Mouse (Mus musculus): ENCODE measurements at regions not wholly inside any gene's neighbourhood (a gene's known extent, or its start where the extent isn't known, plus 50 kb on each side); places are given as distances from the start of the nearest gene placed in this dataset.

DNA sequence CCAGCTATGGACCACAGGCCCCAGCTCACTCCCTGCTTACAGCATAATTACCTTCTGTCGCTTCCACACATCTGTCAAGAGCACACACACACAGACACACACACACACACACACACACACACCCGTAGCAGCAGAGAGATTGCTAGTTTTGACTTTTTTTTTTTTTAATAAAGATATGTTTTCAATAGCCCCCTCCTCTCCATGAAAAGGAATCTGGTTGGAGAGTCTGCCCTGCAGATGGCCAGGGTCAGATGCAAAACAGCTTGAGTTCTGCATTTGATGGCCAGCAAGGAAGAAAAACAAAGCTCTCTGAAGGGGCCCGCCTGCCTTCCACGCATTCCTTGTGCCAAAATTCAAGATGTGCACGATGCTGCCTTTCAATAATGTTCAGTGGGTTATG is 99.8 kb upstream of the Castor2 start:
- no peak for ATAC-seq (ENCODE audit: low read depth)
- WGBS = 6% methylated on average over 5 of the region's 5 CpGs
- H3K27ac ChIP-seq (replicated peaks) = no peak overlapping the region
- H3K27me3 ChIP-seq = 0 out of 2 replicates have a peak, but pooled peaks cover 4% of the 10 kb centered on the region
- H3K4me1 ChIP-seq (replicated peaks) = peaks cover 15% of the 10 kb centered on the region
- H3K4me2 ChIP-seq = no peak overlapping the region
- no peaks in the 10 kb centered on the region for H3K36me3 ChIP-seq
- no peaks in the 10 kb centered on the region for H3K9me3 ChIP-seq
- no peak overlapping the region for H3K4me3 ChIP-seq
- no peak overlapping the region for H3K9ac ChIP-seq

DNA sequence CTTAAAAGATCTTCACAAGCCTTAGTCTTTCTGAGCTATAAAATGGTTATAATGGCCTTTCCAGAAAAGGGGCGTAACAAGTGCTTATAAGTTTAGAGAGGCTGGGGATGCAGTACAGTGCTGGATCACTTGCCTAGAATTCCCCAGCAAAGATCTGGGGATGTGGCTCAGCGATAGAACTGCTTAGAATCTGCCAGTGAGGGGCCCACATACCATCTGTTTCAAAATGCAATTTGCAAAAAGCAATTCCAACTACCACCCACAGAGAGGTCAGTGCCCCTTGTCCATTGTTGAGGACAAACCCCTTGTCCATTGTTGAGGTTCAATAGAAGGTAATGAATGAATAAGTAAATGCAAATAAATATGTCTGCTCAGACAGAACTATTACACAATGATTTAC is 107.5 kb upstream of the Castor2 start:
- Histone ChIP-seq H3K9me3 (no peaks in the 10 kb centered on the region), H3K36me3 (no peaks in the 10 kb centered on the region), H3K4me2 (no peak overlapping the region), H3K27me3 (no peaks in the 10 kb centered on the region; the same call in 1 of the 2 replicates), H3K9ac (no peak overlapping the region), H3K4me3 (no peak overlapping the region), H3K27ac (replicated peaks) (no peak overlapping the region), H3K4me1 (replicated peaks) (peaks cover 8% of the 10 kb centered on the region; the same call in 1 of the 2 replicates)
- WGBS = 30% methylated on average over 2 of the region's 2 CpGs
- no peak for ATAC-seq (ENCODE audit: low read depth)

DNA sequence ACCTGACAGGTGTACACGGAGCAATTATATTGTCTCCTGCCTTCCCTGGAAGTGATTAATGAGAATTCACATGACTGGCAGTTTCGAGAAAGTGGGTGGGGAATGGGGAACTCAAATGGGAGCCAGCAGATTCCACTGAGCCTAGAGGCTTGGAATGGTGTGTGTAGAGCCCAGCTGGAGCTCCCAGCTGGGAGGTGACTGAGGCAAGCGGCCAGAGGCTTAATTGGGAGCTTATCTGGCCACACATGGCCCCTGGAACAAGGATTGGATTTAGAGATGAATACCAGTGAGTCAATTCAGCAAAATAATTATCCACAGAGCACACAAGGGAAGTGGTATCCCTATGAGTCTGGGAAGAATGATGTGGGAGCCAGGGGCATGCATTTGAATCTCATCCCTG is 108.0 kb upstream of the Castor2 start:
- Histone ChIP-seq H3K27ac (replicated peaks) (no peak overlapping the region), H3K9me3 (no peaks in the 10 kb centered on the region), H3K36me3 (no peaks in the 10 kb centered on the region), H3K4me1 (replicated peaks) (peaks cover 8% of the 10 kb centered on the region; the same call in 1 of the 2 replicates), H3K4me3 (no peak overlapping the region), H3K27me3 (no peaks in the 10 kb centered on the region; the same call in 1 of the 2 replicates), H3K9ac (no peak overlapping the region), H3K4me2 (no peak overlapping the region)
- WGBS = 18% methylated on average over 3 of the region's 3 CpGs
- ATAC-seq (ENCODE audit: low read depth) = no peak

DNA sequence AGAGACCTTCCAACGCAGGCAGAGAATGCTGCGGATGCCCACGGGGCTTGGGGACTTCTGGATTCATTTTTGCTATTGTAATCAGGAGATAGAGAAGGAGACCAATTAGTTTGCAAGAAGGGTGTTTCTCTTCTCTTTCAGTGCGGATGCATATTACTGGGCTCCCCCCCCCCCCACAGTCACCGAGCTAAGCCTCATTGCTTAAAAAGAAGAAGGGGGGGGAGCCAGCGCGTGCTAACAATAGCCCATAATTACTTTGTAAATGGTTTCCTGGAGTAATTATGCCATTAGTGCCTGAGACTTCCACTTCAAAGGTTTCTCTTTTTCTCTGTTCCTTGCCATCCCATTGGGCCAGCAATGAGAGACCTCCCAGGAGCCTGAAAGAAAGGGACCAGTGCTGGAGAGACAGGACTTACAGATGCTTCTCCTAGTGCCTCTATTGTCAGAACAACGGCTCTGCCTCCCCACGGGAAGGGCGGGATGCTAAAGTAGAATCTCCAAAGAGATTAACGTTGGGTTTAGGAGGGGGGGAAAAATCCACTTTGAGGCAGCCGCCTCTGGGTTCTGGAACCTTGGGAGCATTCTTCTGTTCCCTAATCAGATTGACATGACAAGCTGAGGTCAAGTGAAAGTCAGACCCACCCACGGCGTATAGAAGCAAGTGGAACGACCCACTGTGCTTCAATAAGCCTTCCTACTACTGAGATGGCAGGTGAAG is 116.1 kb upstream of the Castor2 start:
- Histone ChIP-seq H3K9ac (no peak overlapping the region), H3K4me1 (replicated peaks) (peaks cover 20% of the 10 kb centered on the region), H3K27me3 (peaks cover 11% of the 10 kb centered on the region), H3K27ac (replicated peaks) (peak overlapping the region; percentile 43), H3K4me2 (peak overlapping the region; percentile 32), H3K36me3 (no peaks in the 10 kb centered on the region), H3K9me3 (no peaks in the 10 kb centered on the region), H3K4me3 (no peak overlapping the region)
- under 1% methylated on average over 14 of the region's 15 CpGs for WGBS
- 0 out of 2 replicates have a peak, but pooled peaks have one; percentile 56 for ATAC-seq (ENCODE audit: low read depth)

DNA sequence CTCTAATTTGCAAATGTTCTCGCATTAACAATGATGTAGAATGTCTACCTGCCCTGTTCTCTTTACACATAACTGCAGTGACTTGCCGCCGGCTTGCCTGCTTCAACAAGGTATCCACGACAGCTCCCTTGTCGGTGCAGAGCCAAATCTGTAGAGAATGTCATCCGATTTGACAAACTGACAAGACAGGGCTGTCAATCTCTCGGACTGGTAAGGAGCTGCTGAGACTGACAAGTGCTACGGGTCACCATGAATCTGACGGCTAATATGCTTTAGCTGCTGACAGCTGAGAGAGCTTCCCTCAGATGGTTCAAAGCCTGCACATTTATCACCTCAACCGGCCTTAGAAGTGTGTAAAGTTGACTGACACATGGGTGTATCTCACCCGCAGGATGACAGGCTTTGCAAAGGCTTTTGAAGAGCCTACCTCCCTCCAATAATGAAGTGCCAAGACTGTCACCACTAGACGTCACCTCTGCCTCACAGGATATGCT is 129.0 kb upstream of the Castor2 start:
- Histone ChIP-seq H3K9ac (no peak overlapping the region), H3K4me2 (no peak overlapping the region)
- 78% methylated on average over 12 of the region's 12 CpGs for WGBS

DNA sequence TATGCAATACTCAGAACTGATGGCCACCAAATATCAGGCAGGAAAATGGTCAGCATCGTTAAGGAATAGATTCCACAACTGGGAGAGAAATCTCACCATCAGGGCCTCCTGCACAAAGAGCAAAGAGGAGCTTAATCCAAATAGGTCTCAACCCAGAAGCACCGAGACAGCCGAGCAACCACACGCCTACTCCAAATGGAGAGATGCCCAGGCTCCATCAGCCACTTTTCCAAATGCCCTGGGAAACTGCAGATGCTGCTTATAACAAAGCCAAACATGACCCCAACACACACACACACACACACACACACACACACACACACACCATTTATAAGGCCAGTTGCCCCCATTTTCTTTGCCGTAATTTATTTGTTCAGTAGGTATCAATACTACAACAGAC is 136.2 kb upstream of the Castor2 start:
- H3K4me1 ChIP-seq (replicated peaks) = no peaks in the 10 kb centered on the region
- no peak overlapping the region for H3K9ac ChIP-seq
- no peaks in the 10 kb centered on the region for H3K27me3 ChIP-seq
- H3K36me3 ChIP-seq = 0 out of 2 replicates have a peak, but pooled peaks cover 7% of the 10 kb centered on the region
- H3K4me2 ChIP-seq = no peak overlapping the region
- peaks cover 8% of the 10 kb centered on the region for H3K9me3 ChIP-seq
- H3K4me3 ChIP-seq = no peak overlapping the region
- H3K27ac ChIP-seq (replicated peaks) = no peak overlapping the region
- 84% methylated on average over 5 of the region's 5 CpGs for WGBS
- no peak for ATAC-seq (ENCODE audit: low read depth)

More for the DNA sequence above, 129.0 kb upstream of the Castor2 start:
- no peaks in the 10 kb centered on the region for H3K27me3 ChIP-seq
- H3K4me1 ChIP-seq (replicated peaks) = no peaks in the 10 kb centered on the region
- peaks cover 7% of the 10 kb centered on the region for H3K9me3 ChIP-seq
- no peak overlapping the region for H3K27ac ChIP-seq (replicated peaks)
- H3K4me3 ChIP-seq = no peak overlapping the region
- 0 out of 2 replicates have a peak, but pooled peaks cover 7% of the 10 kb centered on the region for H3K36me3 ChIP-seq
- no peak for ATAC-seq (ENCODE audit: low read depth)

DNA sequence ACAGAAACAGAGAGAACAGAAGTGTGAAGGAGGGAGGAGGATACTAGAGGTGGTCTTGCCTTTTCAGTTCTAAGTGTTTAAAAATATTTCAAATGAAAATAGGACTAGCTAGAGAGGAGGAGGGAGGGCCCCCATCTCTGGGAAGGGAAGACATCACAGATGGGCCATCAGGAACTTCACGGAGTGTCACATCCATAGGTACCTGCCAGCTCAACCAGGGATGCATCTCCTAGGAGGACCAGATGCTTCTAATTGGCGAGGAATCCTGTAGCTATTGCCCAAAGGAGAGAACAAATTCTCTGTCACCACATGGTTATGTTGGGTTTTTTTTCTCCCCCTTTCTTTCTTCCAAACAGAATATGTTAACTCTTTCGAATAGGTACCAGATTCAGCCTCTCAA is 158.7 kb upstream of the Castor2 start:
- 81% methylated on average over 3 of the region's 3 CpGs for WGBS
- no peaks in the 10 kb centered on the region for H3K9me3 ChIP-seq
- H3K4me3 ChIP-seq = no peak overlapping the region
- H3K4me1 ChIP-seq (replicated peaks) = peaks cover 11% of the 10 kb centered on the region; the same call in 1 of the 2 replicates
- no peaks in the 10 kb centered on the region for H3K36me3 ChIP-seq
- H3K27me3 ChIP-seq = no peaks in the 10 kb centered on the region
- H3K4me2 ChIP-seq = no peak overlapping the region
- H3K27ac ChIP-seq (replicated peaks) = no peak overlapping the region
- H3K9ac ChIP-seq = no peak overlapping the region
- no peak for ATAC-seq (ENCODE audit: low read depth)

DNA sequence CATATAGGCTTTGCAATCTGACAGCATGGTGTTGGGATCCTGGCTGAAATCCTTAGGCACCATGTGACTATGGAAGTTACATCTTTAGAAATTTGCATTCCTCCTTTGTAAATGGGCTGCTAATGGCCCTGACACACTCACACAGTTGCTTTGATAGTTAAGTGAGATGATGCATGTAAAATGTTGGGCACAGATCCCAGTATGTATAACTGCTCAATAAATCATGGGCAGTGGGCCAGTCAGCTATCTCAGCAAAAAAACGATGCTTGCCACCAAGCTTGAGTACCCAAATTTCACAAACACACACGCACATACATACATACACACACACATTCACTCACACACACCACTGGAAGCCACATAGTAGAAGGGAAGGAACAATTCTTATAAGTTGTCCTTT is 159.5 kb upstream of the Castor2 start:
- ATAC-seq (ENCODE audit: low read depth) = no peak
- Histone ChIP-seq H3K36me3 (no peaks in the 10 kb centered on the region), H3K9me3 (no peaks in the 10 kb centered on the region), H3K4me3 (no peak overlapping the region), H3K9ac (no peak overlapping the region), H3K27ac (replicated peaks) (no peak overlapping the region), H3K27me3 (no peaks in the 10 kb centered on the region), H3K4me1 (replicated peaks) (peaks cover 11% of the 10 kb centered on the region; the same call in 1 of the 2 replicates), H3K4me2 (no peak overlapping the region)
- 59% methylated on average over 2 of the region's 2 CpGs for WGBS

DNA sequence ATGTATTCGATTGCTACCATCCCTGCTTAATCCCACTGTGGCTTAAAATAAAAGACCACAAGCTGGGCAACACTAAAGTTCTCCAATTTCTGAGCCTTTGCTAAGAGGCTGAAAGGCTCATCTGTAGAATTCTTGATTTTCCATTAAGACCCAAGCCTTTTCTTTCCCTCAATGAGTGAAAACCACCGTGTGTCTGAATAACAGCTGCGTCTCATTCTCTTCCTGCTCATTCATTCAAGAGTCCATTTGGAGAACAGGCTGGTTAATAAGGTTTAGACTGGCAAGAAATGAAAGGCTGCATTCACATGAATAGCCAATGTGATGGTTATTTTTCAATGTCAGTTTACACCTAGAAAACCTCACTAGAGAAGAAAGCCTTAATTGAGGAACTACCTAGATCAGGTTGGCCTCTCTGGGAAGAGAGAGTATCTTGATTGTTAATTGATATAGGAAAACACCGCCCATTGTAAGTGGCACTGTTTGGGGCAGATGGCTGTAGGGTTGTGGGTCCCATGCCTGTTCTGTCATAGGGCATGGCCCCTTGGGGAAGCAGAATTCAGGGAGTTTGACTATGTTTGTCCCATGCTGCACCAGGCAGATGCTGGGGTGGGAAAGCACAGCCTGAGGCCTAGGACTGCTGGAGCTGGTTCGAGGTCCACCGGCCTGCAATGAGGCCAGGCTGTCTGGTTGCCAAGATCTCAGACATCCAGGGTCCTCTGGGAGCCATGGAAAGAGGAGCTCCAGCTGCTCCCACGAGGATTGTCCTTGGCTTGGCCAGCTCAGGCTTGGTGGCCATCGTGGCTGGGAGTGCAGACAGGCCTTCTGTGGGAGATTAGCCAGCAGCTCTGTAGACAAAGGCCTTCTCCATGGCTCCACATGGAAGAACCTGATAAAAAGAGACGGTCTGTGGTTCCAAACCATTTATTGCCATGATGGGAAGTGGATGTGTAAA is 161.3 kb upstream of the Castor2 start:
- no peak overlapping the region for H3K4me2 ChIP-seq
- H3K4me1 ChIP-seq (replicated peaks) = peaks cover 11% of the 10 kb centered on the region; the same call in 1 of the 2 replicates
- 51% methylated on average over 9 of the region's 9 CpGs for WGBS
- no peak for ATAC-seq (ENCODE audit: low read depth)
- H3K27ac ChIP-seq (replicated peaks) = no peak overlapping the region; the same call in 1 of the 2 replicates
- H3K9ac ChIP-seq = no peak overlapping the region
- no peaks in the 10 kb centered on the region for H3K9me3 ChIP-seq
- no peaks in the 10 kb centered on the region for H3K27me3 ChIP-seq
- no peaks in the 10 kb centered on the region for H3K36me3 ChIP-seq
- no peak overlapping the region for H3K4me3 ChIP-seq

DNA sequence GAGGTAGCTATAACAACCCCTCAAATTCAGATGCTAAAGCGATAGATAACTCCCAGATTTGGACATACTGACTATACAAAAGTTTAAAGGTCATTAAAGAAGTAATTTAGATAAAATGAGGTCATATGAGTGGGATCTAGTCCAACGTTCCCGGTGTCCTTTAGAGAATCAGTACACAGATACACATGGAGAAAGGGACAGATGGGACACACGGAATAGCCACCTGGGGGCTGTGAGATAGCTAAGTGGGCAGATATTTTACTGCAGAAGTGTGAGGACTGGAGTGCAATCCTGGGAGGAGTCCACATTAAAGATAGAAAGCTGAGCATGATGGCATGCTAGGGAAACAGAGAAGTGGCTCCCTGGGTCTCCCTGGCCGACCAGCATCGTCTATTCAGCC is 164.1 kb upstream of the Castor2 start:
- Histone ChIP-seq H3K4me2 (no peak overlapping the region), H3K9ac (no peak overlapping the region), H3K27ac (replicated peaks) (no peak overlapping the region), H3K27me3 (no peaks in the 10 kb centered on the region), H3K9me3 (no peaks in the 10 kb centered on the region), H3K36me3 (no peaks in the 10 kb centered on the region), H3K4me3 (no peak overlapping the region), H3K4me1 (replicated peaks) (peaks cover 11% of the 10 kb centered on the region; the same call in 1 of the 2 replicates)
- no peak for ATAC-seq (ENCODE audit: low read depth)
- 80% methylated on average over 6 of the region's 6 CpGs for WGBS

DNA sequence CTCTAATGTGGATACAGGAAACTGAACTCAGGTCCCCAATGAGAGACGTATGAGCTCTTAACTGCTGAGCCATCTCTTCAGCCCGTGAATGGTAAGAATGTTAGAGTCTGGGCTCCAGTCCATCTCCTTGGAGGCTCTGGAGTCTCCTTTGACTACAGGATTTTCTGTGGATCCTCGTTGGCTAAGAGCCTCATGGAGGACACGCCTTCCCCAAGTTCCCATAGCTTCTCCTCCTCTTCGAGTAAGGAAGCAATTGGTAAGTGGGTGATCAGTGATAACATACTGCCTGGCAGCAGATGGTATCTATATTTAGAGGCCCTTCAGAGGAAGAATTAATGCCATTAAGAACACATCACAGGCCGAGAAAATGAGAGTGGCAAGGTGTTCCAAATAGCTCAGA is 164.5 kb upstream of the Castor2 start:
- Histone ChIP-seq H3K27ac (replicated peaks) (no peak overlapping the region), H3K27me3 (no peaks in the 10 kb centered on the region), H3K4me1 (replicated peaks) (peaks cover 11% of the 10 kb centered on the region; the same call in 1 of the 2 replicates), H3K9ac (no peak overlapping the region), H3K9me3 (no peaks in the 10 kb centered on the region), H3K4me3 (no peak overlapping the region), H3K36me3 (no peaks in the 10 kb centered on the region), H3K4me2 (no peak overlapping the region)
- WGBS = 67% methylated on average over 6 of the region's 6 CpGs
- ATAC-seq (ENCODE audit: low read depth) = no peak

DNA sequence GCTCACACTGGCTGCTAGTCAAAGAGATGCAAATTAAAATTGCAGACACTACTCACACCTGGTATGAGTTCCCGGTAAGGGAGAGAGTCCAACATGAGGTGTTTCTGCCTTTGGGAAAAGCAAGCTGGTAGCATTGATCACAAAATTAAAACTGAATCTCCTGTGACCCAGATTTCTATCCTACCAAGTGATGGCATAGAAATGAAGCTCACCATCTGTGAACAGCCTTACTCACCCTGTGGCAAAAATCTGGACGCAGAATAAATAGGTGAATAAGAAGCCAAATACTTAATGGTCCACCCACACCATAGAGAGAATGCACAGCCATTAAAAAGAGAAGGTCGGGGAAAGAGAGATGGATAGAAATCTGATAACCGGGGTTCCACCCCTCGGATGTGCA is 169.4 kb upstream of the Castor2 start:
- no peak overlapping the region for H3K9ac ChIP-seq
- 85% methylated on average over 5 of the region's 5 CpGs for WGBS

More for the DNA sequence above, 169.4 kb upstream of the Castor2 start:
- H3K36me3 ChIP-seq = no peaks in the 10 kb centered on the region
- H3K4me3 ChIP-seq = no peak overlapping the region
- peaks cover 5% of the 10 kb centered on the region for H3K4me1 ChIP-seq (replicated peaks)
- H3K4me2 ChIP-seq = no peak overlapping the region
- H3K27ac ChIP-seq (replicated peaks) = no peak overlapping the region
- no peak for ATAC-seq (ENCODE audit: low read depth)
- no peaks in the 10 kb centered on the region for H3K9me3 ChIP-seq
- H3K27me3 ChIP-seq = no peaks in the 10 kb centered on the region

Data from neural tube, embryonic 13.5 days (tissue).